Mouse (Mus musculus) heart, embryonic 11.5 days (tissue): ENCODE results near the gene Cspg4. TPM values are rescaled to one million over a fixed set of nuclear protein-coding genes. Genes with fewer than 3 reads are reported as not detected.

Experiments used
- ATAC-seq: fragments of 200-750 bp; cut with Nextera tagmentation; replicated peaks from 2 replicates; pipeline ENCODE4 v1.8.0; 2017; ENCODE audit warnings: moderate library complexity; ENCODE audit not compliant: insufficient number of reproducible peaks, low FRiP score, low TSS enrichment
- H3K27ac ChIP-seq: fragments of 300-500 bp; sonication (generic); 2 replicates; pipeline ENCODE4 v1.5.1; 2014; ENCODE audit warnings: mild to moderate bottlenecking, low read depth, low read length
- H3K27me3 ChIP-seq: fragments of 300-500 bp; sonication (generic); 2 replicates; pipeline ENCODE4 v1.6.1; 2014; ENCODE audit warnings: mild to moderate bottlenecking, low read length, mixed read lengths; ENCODE audit not compliant: control insufficient read depth, insufficient read depth
- H3K36me3 ChIP-seq: fragments of 300-500 bp; sonication (generic); 2 replicates; pipeline ENCODE4 v1.6.1; 2014; ENCODE audit warnings: mild to moderate bottlenecking, low read length, moderate library complexity, mixed read lengths; ENCODE audit not compliant: control insufficient read depth, insufficient read depth
- H3K4me1 ChIP-seq: fragments of 300-500 bp; sonication (generic); 2 replicates; pipeline ENCODE4 v1.6.1; 2014; ENCODE audit warnings: low read length; ENCODE audit not compliant: control insufficient read depth, insufficient read depth
- H3K4me2 ChIP-seq: fragments of 300-500 bp; sonication (generic); 2 replicates; pipeline ENCODE4 v1.6.1; 2014; ENCODE audit warnings: mild to moderate bottlenecking, moderate library complexity
- H3K4me3 ChIP-seq: fragments of 300-500 bp; sonication (generic); 2 replicates; pipeline ENCODE4 v1.5.1; 2014; ENCODE audit warnings: low read depth, low read length
- H3K9ac ChIP-seq: fragments of 300-500 bp; sonication (generic); 2 replicates; pipeline ENCODE4 v1.6.1; 2014; ENCODE audit warnings: mild to moderate bottlenecking, low read depth, low read length, moderate library complexity
- H3K9me3 ChIP-seq: fragments of 300-500 bp; sonication (generic); replicated peaks from 2 replicates; pipeline ENCODE4 v1.6.1; 2016; ENCODE audit warnings: low read length; ENCODE audit not compliant: control insufficient read depth
- WGBS: fragments of 180-500 bp; shearing (Covaris S2); extraction: QIAGEN DNeasy Blood & Tissue Kit; methylation state at CpG from one replicate; pipeline ENCODE4 v1.1.7; 2014; ENCODE audit not compliant: insufficient replicate concordance; 5-methylcytosine and 5-hydroxymethylcytosine counted together
- polyA plus RNA-seq: library from polyadenylated mRNA; unstranded; fragments of >200 nt; fragmentation: Nextera tagmentation; extraction: Ambion mirVana; gene quantifications from 2 replicates; pipeline ENCODE4 v1.2.1, GENCODE M21; 2014

Cspg4 gene
- polyA plus RNA-seq, 1 experiment from 2014 or later, result 18.6 TPM

DNA sequence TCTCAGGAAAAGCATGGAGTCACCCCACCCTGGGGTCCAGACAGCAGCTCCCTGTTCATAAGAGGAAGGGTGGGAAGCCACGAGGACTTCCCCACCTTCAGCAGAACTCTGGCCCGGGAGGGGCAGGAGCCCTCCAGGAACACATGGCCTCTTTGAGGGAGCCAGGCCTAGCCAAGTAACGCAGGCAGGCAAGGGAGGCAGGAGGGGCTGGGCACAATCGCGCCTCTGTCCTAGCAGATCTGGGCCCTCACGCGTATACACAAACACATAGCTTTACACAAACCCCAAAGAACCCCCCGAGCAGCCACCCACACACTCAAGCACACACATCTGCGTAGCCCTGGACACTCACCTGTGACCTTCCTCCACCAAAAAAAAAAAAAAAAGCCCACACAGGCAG is 16.0 kb downstream of the Cspg4 start:
- Histone ChIP-seq H3K27ac (peak overlapping the region; percentile 36; the same call in 1 of the 2 replicates), H3K4me1 (peaks cover 14% of the 10 kb centered on the region; the same call in 1 of the 2 replicates), H3K36me3 (no peaks in the 10 kb centered on the region), H3K4me3 (no peak overlapping the region), H3K4me2 (no peak overlapping the region), H3K9ac (no peak overlapping the region), H3K9me3 (no peaks in the 10 kb centered on the region), H3K27me3 (no peaks in the 10 kb centered on the region)
- ATAC-seq, result no peak; the same call in 1 of the 2 replicates
- WGBS, result 53% methylated on average over 9 of the region's 9 CpGs

- H3K9ac ChIP-seq, result no peak overlapping the region
- no peak overlapping the region for H3K4me3 ChIP-seq
- H3K27ac ChIP-seq, result no peak overlapping the region
- no peaks in the 10 kb centered on the region for H3K9me3 ChIP-seq
- no peak for ATAC-seq
- H3K4me1 ChIP-seq, result peaks cover 13% of the 10 kb centered on the region; the same call in 1 of the 2 replicates
- H3K4me2 ChIP-seq, result no peak overlapping the region
- WGBS, result 58% methylated on average over 3 of the region's 3 CpGs
- no peaks in the 10 kb centered on the region for H3K27me3 ChIP-seq
- peaks cover 2% of the 10 kb centered on the region; the same call in 1 of the 2 replicates for H3K36me3 ChIP-seq
Measured at GRCm38 (mm10) chr9:56881539-56882082, 16.8 kb downstream of the Cspg4 start.

DNA sequence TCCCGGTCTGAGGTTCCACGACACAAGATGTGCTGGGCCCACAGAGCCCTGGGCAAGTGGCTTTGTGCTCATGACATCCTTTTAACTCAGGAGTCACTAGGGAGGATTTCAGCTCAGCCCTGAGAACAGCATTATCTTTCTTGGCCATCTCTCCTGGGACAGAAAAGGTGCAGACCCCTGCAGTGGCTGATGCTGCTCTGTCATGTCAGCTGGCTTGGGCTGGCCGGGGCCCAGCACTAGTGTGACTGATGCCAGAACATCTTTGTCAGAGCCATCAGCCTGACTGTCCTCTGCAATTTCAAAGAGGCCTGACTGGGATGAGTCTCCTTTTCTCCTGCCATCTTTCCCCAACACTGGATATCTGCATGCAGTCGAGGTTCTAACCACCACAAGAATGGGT is 17.4 kb downstream of the Cspg4 start:
- 61% methylated on average over 4 of the region's 4 CpGs for WGBS
- Histone ChIP-seq H3K4me2 (no peak overlapping the region), H3K4me1 (peaks cover 8% of the 10 kb centered on the region; the same call in 1 of the 2 replicates), H3K36me3 (peaks cover 4% of the 10 kb centered on the region; the same call in 1 of the 2 replicates), H3K9ac (no peak overlapping the region), H3K27ac (no peak overlapping the region), H3K4me3 (no peak overlapping the region), H3K9me3 (no peaks in the 10 kb centered on the region), H3K27me3 (no peaks in the 10 kb centered on the region)
- no peak for ATAC-seq

GRCm38 (mm10) chr9:56882818-56883217 is 18.0 kb downstream of the Cspg4 start:
- H3K4me2 ChIP-seq, result no peak overlapping the region
- H3K36me3 ChIP-seq, result peaks cover 7% of the 10 kb centered on the region; the same call in 1 of the 2 replicates
- ATAC-seq, result no peak
- H3K4me1 ChIP-seq, result peaks cover 8% of the 10 kb centered on the region; the same call in 1 of the 2 replicates
- H3K27ac ChIP-seq, result no peak overlapping the region
- no peak overlapping the region for H3K4me3 ChIP-seq
- H3K9me3 ChIP-seq, result no peaks in the 10 kb centered on the region
- H3K9ac ChIP-seq, result no peak overlapping the region
- WGBS, result 61% methylated on average over 12 of the region's 12 CpGs
- H3K27me3 ChIP-seq, result no peaks in the 10 kb centered on the region

DNA sequence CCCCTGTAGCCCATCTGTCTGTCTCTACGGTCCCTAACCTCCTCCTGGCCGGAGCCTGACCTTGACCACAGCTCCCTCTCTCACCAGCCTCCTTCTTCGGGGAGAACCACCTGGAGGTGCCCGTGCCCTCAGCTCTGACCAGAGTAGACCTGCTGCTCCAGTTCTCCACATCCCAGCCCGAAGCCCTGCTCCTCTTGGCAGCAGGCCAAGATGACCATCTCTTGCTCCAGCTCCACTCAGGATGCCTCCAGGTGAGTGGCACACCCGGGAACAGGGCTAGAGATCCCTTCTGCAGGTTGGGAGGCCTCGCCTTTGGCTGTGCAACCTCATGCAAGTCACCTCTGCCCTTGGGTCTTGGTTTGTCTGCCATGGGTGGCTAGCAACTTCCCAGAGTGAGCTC is 18.6 kb downstream of the Cspg4 start:
- no peak overlapping the region for H3K27ac ChIP-seq
- no peak overlapping the region for H3K4me3 ChIP-seq
- no peak for ATAC-seq
- peaks cover 8% of the 10 kb centered on the region; the same call in 1 of the 2 replicates for H3K4me1 ChIP-seq
- H3K9me3 ChIP-seq, result no peaks in the 10 kb centered on the region
- 74% methylated on average over 7 of the region's 7 CpGs for WGBS
- H3K27me3 ChIP-seq, result no peaks in the 10 kb centered on the region
- no peak overlapping the region for H3K4me2 ChIP-seq
- peaks cover 9% of the 10 kb centered on the region; the same call in 1 of the 2 replicates for H3K36me3 ChIP-seq
- H3K9ac ChIP-seq, result no peak overlapping the region

GRCm38 (mm10) chr9:56884328-56884727 is 19.5 kb downstream of the Cspg4 start:
- Histone ChIP-seq H3K4me1 (peaks cover 7% of the 10 kb centered on the region; the same call in 1 of the 2 replicates), H3K27ac (no peak overlapping the region), H3K36me3 (peaks cover 14% of the 10 kb centered on the region; the same call in 1 of the 2 replicates), H3K4me3 (no peak overlapping the region), H3K27me3 (no peaks in the 10 kb centered on the region), H3K9me3 (no peaks in the 10 kb centered on the region), H3K4me2 (no peak overlapping the region), H3K9ac (no peak overlapping the region)
- ATAC-seq, result no peak
- 69% methylated on average over 4 of the region's 4 CpGs for WGBS

DNA sequence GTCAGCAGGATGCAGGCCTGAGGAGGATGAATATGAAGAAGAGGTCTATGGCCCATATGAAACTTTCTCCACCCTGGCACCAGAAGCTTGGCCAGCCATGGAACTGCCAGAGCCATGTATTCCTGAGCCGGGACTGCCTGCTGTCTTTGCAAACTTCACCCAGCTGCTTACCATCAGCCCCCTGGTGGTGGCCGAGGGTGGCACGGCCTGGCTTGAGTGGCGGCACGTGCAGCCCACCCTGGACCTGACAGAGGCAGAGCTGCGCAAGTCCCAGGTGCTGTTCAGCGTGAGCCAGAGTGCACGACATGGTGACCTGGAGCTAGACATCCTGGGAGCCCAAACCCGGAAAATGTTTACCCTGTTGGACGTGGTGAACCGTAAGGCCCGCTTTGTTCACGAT is 21.3 kb downstream of the Cspg4 start:
- Histone ChIP-seq H3K27ac (no peak overlapping the region), H3K9me3 (no peaks in the 10 kb centered on the region), H3K4me3 (no peak overlapping the region), H3K36me3 (peaks cover 14% of the 10 kb centered on the region; the same call in 1 of the 2 replicates), H3K9ac (no peak overlapping the region), H3K27me3 (no peaks in the 10 kb centered on the region; the same call in 1 of the 2 replicates), H3K4me1 (peaks cover 6% of the 10 kb centered on the region; the same call in 1 of the 2 replicates), H3K4me2 (no peak overlapping the region)
- 59% methylated on average over 13 of the region's 13 CpGs for WGBS
- no peak for ATAC-seq

GRCm38 (mm10) chr9:56886601-56887000 is 21.8 kb downstream of the Cspg4 start:
- no peaks in the 10 kb centered on the region; the same call in 1 of the 2 replicates for H3K27me3 ChIP-seq
- WGBS, result 90% methylated on average over 15 of the region's 15 CpGs

GRCm38 (mm10) chr9:56887581-56887980 is 22.7 kb downstream of the Cspg4 start:
- no peak for ATAC-seq
- peaks cover 5% of the 10 kb centered on the region; the same call in 1 of the 2 replicates for H3K4me1 ChIP-seq
- 90% methylated on average over 16 of the region's 16 CpGs for WGBS
- H3K9me3 ChIP-seq, result no peaks in the 10 kb centered on the region
- no peak overlapping the region for H3K9ac ChIP-seq
- H3K4me2 ChIP-seq, result no peak overlapping the region
- peaks cover 14% of the 10 kb centered on the region; the same call in 1 of the 2 replicates for H3K36me3 ChIP-seq
- H3K4me3 ChIP-seq, result no peak overlapping the region
- no peak overlapping the region for H3K27ac ChIP-seq
- H3K27me3 ChIP-seq, result peaks cover 3% of the 10 kb centered on the region

More at GRCm38 (mm10) chr9:56886601-56887000, 21.8 kb downstream of the Cspg4 start:
- Histone ChIP-seq H3K9ac (no peak overlapping the region), H3K9me3 (no peaks in the 10 kb centered on the region), H3K27ac (no peak overlapping the region), H3K4me1 (peaks cover 7% of the 10 kb centered on the region), H3K4me3 (no peak overlapping the region), H3K4me2 (no peak overlapping the region), H3K36me3 (peaks cover 14% of the 10 kb centered on the region; the same call in 1 of the 2 replicates)
- ATAC-seq, result no peak
